Comparison of ENCODE assay signal across 8 mouse cellular contexts in the genomic region with DNA sequence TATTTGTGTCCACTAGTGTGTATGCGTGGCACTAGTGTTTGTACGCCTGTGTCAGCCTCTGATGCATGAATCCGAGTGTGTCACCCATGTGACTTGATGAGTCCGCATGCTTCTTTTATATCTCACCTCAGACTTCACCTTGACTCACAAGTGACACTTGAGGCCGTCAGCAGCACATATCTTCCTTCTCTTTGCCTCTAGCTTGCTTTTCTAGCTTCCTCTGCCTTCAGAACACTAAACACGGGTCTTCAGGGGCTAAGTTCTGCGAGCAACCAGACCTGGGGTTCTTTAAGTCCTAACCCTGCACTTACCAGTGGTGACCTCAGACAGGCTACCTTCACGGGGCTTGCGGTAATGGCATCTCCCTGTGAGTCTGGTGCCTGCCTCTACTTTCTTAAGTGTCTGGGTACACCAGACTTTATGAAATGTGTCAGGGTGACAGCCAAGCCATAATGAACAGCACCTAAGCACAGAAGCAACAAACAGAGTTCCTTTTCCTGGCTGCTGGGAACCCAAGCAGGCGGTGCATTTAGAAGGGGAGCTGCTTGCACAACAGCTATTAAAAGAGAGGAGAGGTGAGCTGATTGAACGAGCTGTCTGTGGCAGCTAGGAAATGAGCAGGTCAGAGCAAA. TPM values are rescaled to one million over a fixed set of nuclear protein-coding genes. Genes with fewer than 3 reads are reported as not detected.
DNase-seq lines count a peak whose midpoint lies in the region; ATAC-seq and TF ChIP-seq lines count a peak whose summit lies in the region.

No protein-coding gene starts in this region.

- intact Hi-C loops in heart, adult 2 months (cut with DNase I), result loop anchor here (2.0 kb wide), 2 partner anchors 52 to 60 kb away; partner anchors contain the start of gene Irf2bpl

- no peak for ATAC-seq in heart, embryonic 14.5 days (ENCODE audit: insufficient number of reproducible peaks, insufficient read depth, low FRiP score, low read depth)
- ATAC-seq in liver, postnatal 0 days, result no peak

- H3K9me3 ChIP-seq in heart, embryonic 14.5 days (ENCODE audit: control insufficient read depth, low read length), result no peaks in the 10 kb centered on the region
- no peaks in the 10 kb centered on the region for H3K9me3 ChIP-seq in liver, postnatal 0 days (ENCODE audit: low read length)

- peak overlapping the region; percentile 59 for H3K4me2 ChIP-seq in heart, embryonic 14.5 days (ENCODE audit: low read length)
- peak overlapping the region; percentile 70 for H3K4me2 ChIP-seq in liver, postnatal 0 days (ENCODE audit: low read depth, low read length)

- TF ChIP-seq EP300 in heart, adult 2 months (IDR thresholded peaks at IDR 0.05; ENCODE audit: insufficient read depth, low read depth, low read length), result no peak
- no peak for TF ChIP-seq EP300 in liver, postnatal 0 days (IDR thresholded peaks at IDR 0.05; ENCODE audit: low read depth)

- peaks cover 34% of the 10 kb centered on the region for H3K4me1 ChIP-seq in heart, adult 2 months (ENCODE audit: control insufficient read depth, insufficient read depth, low read length)
- peaks cover 46 to 68% of the 10 kb centered on the region in 2 experiments for H3K4me1 ChIP-seq in heart, embryonic 14.5 days (ENCODE audit: control insufficient read depth in 2 of 2, insufficient read depth in 2 of 2, low read length in 2 of 2)
- H3K4me1 ChIP-seq in liver, postnatal 0 days (ENCODE audit: insufficient read depth), result peaks cover 62% of the 10 kb centered on the region

- H3K27me3 ChIP-seq in heart, adult 2 months (ENCODE audit: control insufficient read depth, insufficient read depth, low read length), result no peaks in the 10 kb centered on the region
- no peaks in the 10 kb centered on the region for H3K27me3 ChIP-seq in heart, embryonic 14.5 days (ENCODE audit: control insufficient read depth, insufficient read depth, low read length)
- H3K27me3 ChIP-seq in liver, postnatal 0 days (ENCODE audit: insufficient read depth, low read length), result no peaks in the 10 kb centered on the region

- no peak for TF ChIP-seq POLR2A in heart, adult 2 months (IDR thresholded peaks at IDR 0.05; ENCODE audit: insufficient read depth, low read depth, low read length)

- peak overlapping the region; percentile 97 for H3K27ac ChIP-seq in heart, adult 2 months
- peak overlapping the region; percentile 92 to 96 for H3K27ac ChIP-seq in heart, embryonic 14.5 days (replicated peaks in 1 of 2; ENCODE audit: control insufficient read depth in 1 of 2, insufficient read depth in 1 of 2, low read depth in 2 of 2, low read length in 2 of 2)
- H3K27ac ChIP-seq in liver, postnatal 0 days (ENCODE audit: low read depth), result peak overlapping the region; percentile 77

- TF ChIP-seq CTCF in heart, adult 2 months (IDR thresholded peaks at IDR 0.05), result no peak
- TF ChIP-seq CTCF in liver, postnatal 0 days (IDR thresholded peaks at IDR 0.05; ENCODE audit: low read depth), result no peak

- peak overlapping the region; percentile 46 for H3K9ac ChIP-seq in heart, adult 2 months (ENCODE audit: low read depth, low read length)
- peak overlapping the region; percentile 70 for H3K9ac ChIP-seq in heart, embryonic 14.5 days (ENCODE audit: low read length)
- H3K9ac ChIP-seq in liver, postnatal 0 days (replicated peaks), result peak overlapping the region; percentile 56

- H3K79me2 ChIP-seq in heart, adult 2 months (replicated peaks; ENCODE audit: control insufficient read depth, insufficient read depth, low read length), result no peaks in the 10 kb centered on the region

- peak in 1 of 2 experiments; percentile 50 for DNase-seq in heart, adult 2 months
- no peak for DNase-seq in heart, postnatal 4 days
- peak; percentile 55 for DNase-seq in T-cell, adult 2 months (ENCODE audit: low spot score)
- DNase-seq in liver, postnatal 0 days, result no peak
- DNase-seq in layer of hippocampus, postnatal 10 days (ENCODE audit: low spot score in 2 of 2), result no peak
- DNase-seq in MN1 (ENCODE audit: low spot score), result no peak
- DNase-seq in layer of hippocampus, postnatal 36 days, result no peak

- peaks cover 5% of the 10 kb centered on the region; the same call in 1 of the 2 replicates for H3K36me3 ChIP-seq in heart, adult 2 months (ENCODE audit: control insufficient read depth, insufficient read depth, low read length)
- no peaks in the 10 kb centered on the region for H3K36me3 ChIP-seq in heart, embryonic 14.5 days (ENCODE audit: control insufficient read depth, insufficient read depth, low read length)
- H3K36me3 ChIP-seq in liver, postnatal 0 days (replicated peaks; ENCODE audit: insufficient read depth, low read length), result no peaks in the 10 kb centered on the region

- WGBS in heart, adult 2 months, result 36% methylated on average over 11 of the region's 11 CpGs
- WGBS in heart, embryonic 14.5 days, result 27% methylated on average over 11 of the region's 11 CpGs
- WGBS in liver, postnatal 0 days (ENCODE audit: insufficient replicate concordance), result 44% methylated on average over 11 of the region's 11 CpGs

- peak overlapping the region; percentile 35 for H3K4me3 ChIP-seq in heart, adult 2 months
- H3K4me3 ChIP-seq in heart, embryonic 14.5 days (ENCODE audit: control insufficient read depth in 1 of 2, insufficient read depth in 1 of 2, low read depth in 1 of 2, low read length in 2 of 2), result no peak overlapping the region; a peak in 1 of 4 replicates
- no peak overlapping the region for H3K4me3 ChIP-seq in liver, postnatal 0 days (ENCODE audit: low read depth, low read length)

RNA-seq across cellular contexts. Expression of gene Irf2bpl, which starts 51.9 kb away (rescaled TPM):
- 10 to 100 TPM; 32.6 to 36.9 TPM for total RNA-seq in heart, adult 2 months (2021)
- polyA plus RNA-seq in heart, adult 2 months (2012; rRNA removed), result 15.6 and 20.1 TPM in 2 replicates
- 10 to 100 TPM; 85.8 to 86.2 TPM for total RNA-seq in heart, postnatal 4 days (2021)
- polyA plus RNA-seq in heart, embryonic 14.5 days (2014; fragmentation: Nextera tagmentation; extraction: Ambion mirVana), result 32.8 and 36.1 TPM in 2 replicates
- polyA plus RNA-seq in liver, postnatal 0 days (2015; fragmentation: Nextera tagmentation; extraction: Ambion mirVana), result 5.0 and 5.3 TPM in 2 replicates
- 10 to 100 TPM; 77.9 to 81.5 TPM for total RNA-seq in layer of hippocampus, postnatal 10 days (2021)
- 10 to 100 TPM; 68.3 to 69.5 TPM for total RNA-seq in layer of hippocampus, postnatal 36 days (2021)
